Mouse (Mus musculus): ENCODE results near the gene Prkch.

- TF ChIP-seq POLR2A (IDR thresholded peaks at IDR 0.05; ENCODE audit: control insufficient read depth, extremely low read depth, insufficient read depth, low read length, poor library complexity) (no peak), CTCF (IDR thresholded peaks at IDR 0.05; ENCODE audit: borderline replicate concordance, control insufficient read depth, extremely low read depth, insufficient read depth, low read length, poor library complexity) (no peak)
Observed at GRCm38 (mm10) chr12:73625277-73626032, 40.9 kb downstream of the Prkch start.

Data from thymus, adult 2 months (tissue).